Mouse (Mus musculus) C2C12 (cell line): ENCODE measurements around the gene Tubb5.
A peak's percentile ranks its signal among the peaks of the same experiment; 100 is the strongest.

Experiments
- CTCF ChIP-seq: IDR thresholded peaks from one replicate; pipeline ENCODE4 v1.5.1; 2011; ENCODE audit not compliant: control insufficient read depth, insufficient read depth, insufficient read length
- FOSL1 ChIP-seq: IDR thresholded peaks from one replicate; pipeline ENCODE4 v1.8.0; 2011; ENCODE audit warnings: mild to moderate bottlenecking, low read length; ENCODE audit not compliant: poor library complexity, insufficient read depth, severe bottlenecking
- MAX ChIP-seq: IDR thresholded peaks from one replicate; pipeline ENCODE4 v1.6.1; 2011; ENCODE audit warnings: mild to moderate bottlenecking, control low read depth
- MYOD1 ChIP-seq: IDR thresholded peaks from one replicate; pipeline ENCODE4 v1.6.1; 2011; ENCODE audit warnings: low read depth; ENCODE audit not compliant: control insufficient read depth, insufficient read length
- MYOG ChIP-seq: IDR thresholded peaks from one replicate; pipeline ENCODE4 v1.6.1; 2011; ENCODE audit not compliant: control insufficient read depth, insufficient read length; ENCODE audit errors: extremely low read depth
- USF1 ChIP-seq: IDR thresholded peaks from one replicate; pipeline ENCODE4 v1.6.1; 2011; ENCODE audit warnings: low read depth, mild to moderate bottlenecking, control low read depth, moderate library complexity

DNA sequence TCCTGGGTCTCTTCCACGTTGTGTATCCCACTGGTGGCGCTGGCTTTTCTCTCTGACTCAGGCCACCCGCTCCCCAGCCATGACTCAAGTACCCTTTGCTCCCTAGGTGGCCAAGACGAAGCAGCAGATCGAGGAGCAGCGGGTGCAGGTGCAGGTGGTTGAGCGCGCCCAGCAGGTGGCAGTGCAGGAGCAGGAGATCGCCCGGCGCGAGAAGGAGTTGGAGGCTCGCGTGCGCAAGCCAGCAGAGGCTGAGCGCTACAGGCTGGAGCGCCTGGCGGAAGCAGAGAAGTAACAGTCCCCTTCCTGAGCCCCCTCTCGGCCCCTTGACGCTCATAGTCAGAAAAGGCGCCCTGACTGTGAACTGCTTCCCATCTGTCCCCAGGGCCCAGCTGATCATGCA lies 8.4 kb downstream of the Tubb5 start:
- TF ChIP-seq CTCF, result peak; percentile 98
- no peak for TF ChIP-seq MAX
- TF ChIP-seq MYOD1, result no peak
- TF ChIP-seq MYOG, result no peak
- TF ChIP-seq USF1, result no peak
- no peak for TF ChIP-seq FOSL1
